In genomic region chr9:36919472-36919871, GRCm38 (mm10) we compare ENCODE assay signal across 21 mouse cellular contexts.
DNase-seq lines count a peak whose midpoint lies in the region; ATAC-seq and TF ChIP-seq lines count a peak whose summit lies in the region.
"Had no signal": no experiment of that assay in that cellular context is flagged by ENCODE, and none has a peak within 500 bp of the region (broad histone marks: within the 10 kb centered on the region; RNA-seq: fewer than 3 reads in every experiment).

No protein-coding gene starts in this region.

- no peak overlapping the region for H3K4me2 ChIP-seq in forebrain, postnatal 0 days (ENCODE audit: low read depth)
- H3K4me2 ChIP-seq in forebrain, embryonic 11.5 days (ENCODE audit: low read depth, low read length, severe bottlenecking) = no peak overlapping the region
- H3K4me2 ChIP-seq in lung, embryonic 14.5 days = no peak overlapping the region
- no peak overlapping the region for H3K4me2 ChIP-seq in stomach, embryonic 15.5 days
- no peak overlapping the region for H3K4me2 ChIP-seq in stomach, postnatal 0 days (replicated peaks; ENCODE audit: low read depth)
- H3K4me2 ChIP-seq in heart, embryonic 12.5 days = no peak overlapping the region
- H3K4me2 ChIP-seq: forebrain, embryonic 15.5 days; kidney, embryonic 15.5 days; liver, embryonic 11.5 days; lung, embryonic 15.5 days; neural tube, embryonic 13.5 days had no signal

- no peak overlapping the region for H3K4me3 ChIP-seq in forebrain, postnatal 0 days (ENCODE audit: low read depth, low read length)
- H3K4me3 ChIP-seq in forebrain, embryonic 11.5 days (ENCODE audit: low read depth, low read length) = no peak overlapping the region
- no peak overlapping the region for H3K4me3 ChIP-seq in lung, embryonic 14.5 days (ENCODE audit: low read depth, low read length)
- H3K4me3 ChIP-seq in lung, adult 2 months (replicated peaks; ENCODE audit: extremely low read depth, low read depth, low read length) = no peak overlapping the region
- no peak overlapping the region for H3K4me3 ChIP-seq in stomach, embryonic 15.5 days (replicated peaks)
- H3K4me3 ChIP-seq in stomach, postnatal 0 days (ENCODE audit: low read depth, low read length) = no peak overlapping the region
- no peak overlapping the region for H3K4me3 ChIP-seq in heart, embryonic 12.5 days
- H3K4me3 ChIP-seq: forebrain, embryonic 15.5 days; heart, embryonic 10.5 days; kidney, embryonic 15.5 days; lung, embryonic 15.5 days; neural tube, embryonic 13.5 days had no signal

- H3K4me1 ChIP-seq in forebrain, postnatal 0 days (ENCODE audit: insufficient read depth) = peaks cover 4% of the 10 kb centered on the region; the same call in 1 of the 2 replicates
- peaks cover 10% of the 10 kb centered on the region for H3K4me1 ChIP-seq in forebrain, embryonic 11.5 days (replicated peaks; ENCODE audit: control insufficient read depth, insufficient read depth, low read length)
- peaks cover 10% of the 10 kb centered on the region for H3K4me1 ChIP-seq in lung, embryonic 14.5 days (ENCODE audit: insufficient read depth)
- 0 out of 2 replicates have a peak, but pooled peaks cover 3% of the 10 kb centered on the region for H3K4me1 ChIP-seq in lung, adult 2 months (ENCODE audit: control insufficient read depth, insufficient read depth, low read length)
- peaks cover 4% of the 10 kb centered on the region for H3K4me1 ChIP-seq in stomach, embryonic 15.5 days
- H3K4me1 ChIP-seq in stomach, postnatal 0 days (replicated peaks; ENCODE audit: control insufficient read depth, insufficient read depth) = no peaks in the 10 kb centered on the region
- peaks cover 12% of the 10 kb centered on the region for H3K4me1 ChIP-seq in heart, embryonic 12.5 days (replicated peaks)

- TF ChIP-seq CTCF in forebrain, postnatal 0 days (IDR thresholded peaks at IDR 0.05; ENCODE audit: low read depth) = no peak
- TF ChIP-seq CTCF in lung, embryonic 14.5 days (IDR thresholded peaks at IDR 0.05; ENCODE audit: low read depth) = no peak
- no peak for TF ChIP-seq CTCF in lung, adult 2 months (IDR thresholded peaks at IDR 0.05; ENCODE audit: insufficient read depth, low read length)
- no peak for TF ChIP-seq CTCF in stomach, postnatal 0 days (IDR thresholded peaks at IDR 0.05; ENCODE audit: low read depth)

- no peak overlapping the region for H3K9ac ChIP-seq in forebrain, postnatal 0 days
- H3K9ac ChIP-seq in forebrain, embryonic 11.5 days (ENCODE audit: low read length) = no peak overlapping the region
- H3K9ac ChIP-seq in lung, embryonic 14.5 days = no peak overlapping the region
- H3K9ac ChIP-seq in stomach, embryonic 15.5 days = no peak overlapping the region
- no peak overlapping the region for H3K9ac ChIP-seq in stomach, postnatal 0 days (ENCODE audit: low read length)
- no peak overlapping the region for H3K9ac ChIP-seq in heart, embryonic 12.5 days
- H3K9ac ChIP-seq: forebrain, embryonic 15.5 days; kidney, embryonic 15.5 days; lung, embryonic 15.5 days; neural tube, embryonic 13.5 days had no signal

- TF ChIP-seq EP300 in stomach, postnatal 0 days (optimal IDR thresholded peaks at IDR 0.05) = no peak

- no peak for TF ChIP-seq POLR2A in lung, adult 2 months (IDR thresholded peaks at IDR 0.05; ENCODE audit: borderline replicate concordance, extremely low read depth, low read depth, low read length)

- no peak overlapping the region; the same call in 1 of the 2 replicates for H3K27ac ChIP-seq in forebrain, postnatal 0 days (ENCODE audit: low read depth, low read length)
- no peak overlapping the region for H3K27ac ChIP-seq in forebrain, embryonic 11.5 days (ENCODE audit: low read depth, low read length)
- H3K27ac ChIP-seq in lung, embryonic 14.5 days (ENCODE audit: low read depth) = no peak overlapping the region
- H3K27ac ChIP-seq in stomach, embryonic 15.5 days = no peak overlapping the region
- H3K27ac ChIP-seq in stomach, postnatal 0 days (replicated peaks) = no peak overlapping the region
- H3K27ac ChIP-seq in heart, embryonic 12.5 days (ENCODE audit: poor library complexity, severe bottlenecking) = no peak overlapping the region
- H3K27ac ChIP-seq: forebrain, embryonic 15.5 days; heart, embryonic 10.5 days; kidney, embryonic 15.5 days; lung, embryonic 15.5 days; neural tube, embryonic 13.5 days had no signal

- H3K36me3 ChIP-seq in forebrain, postnatal 0 days (ENCODE audit: insufficient read depth) = 0 out of 2 replicates have a peak, but pooled peaks cover 3% of the 10 kb centered on the region
- no peaks in the 10 kb centered on the region for H3K36me3 ChIP-seq in forebrain, embryonic 11.5 days (ENCODE audit: control insufficient read depth, insufficient read depth, low read length)
- no peaks in the 10 kb centered on the region for H3K36me3 ChIP-seq in lung, embryonic 14.5 days (ENCODE audit: insufficient read depth)
- no peaks in the 10 kb centered on the region for H3K36me3 ChIP-seq in stomach, embryonic 15.5 days
- no peaks in the 10 kb centered on the region for H3K36me3 ChIP-seq in stomach, postnatal 0 days (ENCODE audit: control insufficient read depth, insufficient read depth, low read length)
- no peaks in the 10 kb centered on the region for H3K36me3 ChIP-seq in heart, embryonic 12.5 days
- H3K36me3 ChIP-seq: forebrain, embryonic 15.5 days; heart, embryonic 10.5 days; kidney, embryonic 15.5 days; lung, embryonic 15.5 days had no signal

- WGBS in forebrain, postnatal 0 days = 45% methylated on average over 4 of the region's 4 CpGs
- WGBS in forebrain, embryonic 11.5 days = 45% methylated on average over 4 of the region's 4 CpGs
- WGBS in lung, embryonic 14.5 days = 48% methylated on average over 4 of the region's 4 CpGs
- 51% methylated on average over 4 of the region's 4 CpGs for WGBS in lung, adult 2 months
- WGBS in stomach, embryonic 15.5 days = 45% methylated on average over 4 of the region's 4 CpGs
- WGBS in stomach, postnatal 0 days = 46% methylated on average over 4 of the region's 4 CpGs
- 59% methylated on average over 4 of the region's 4 CpGs for WGBS in heart, embryonic 12.5 days

- H3K27me3 ChIP-seq in forebrain, postnatal 0 days (ENCODE audit: insufficient read depth, low read length) = no peaks in the 10 kb centered on the region
- H3K27me3 ChIP-seq in forebrain, embryonic 11.5 days (ENCODE audit: control insufficient read depth, insufficient read depth, low read length) = no peaks in the 10 kb centered on the region
- no peaks in the 10 kb centered on the region for H3K27me3 ChIP-seq in lung, embryonic 14.5 days (ENCODE audit: insufficient read depth, low read length)
- H3K27me3 ChIP-seq in stomach, embryonic 15.5 days (replicated peaks) = no peaks in the 10 kb centered on the region
- no peaks in the 10 kb centered on the region for H3K27me3 ChIP-seq in stomach, postnatal 0 days (ENCODE audit: control insufficient read depth, insufficient read depth, low read length)
- H3K27me3 ChIP-seq in heart, embryonic 12.5 days (replicated peaks) = no peaks in the 10 kb centered on the region
- H3K27me3 ChIP-seq: forebrain, embryonic 15.5 days; kidney, embryonic 15.5 days; lung, embryonic 15.5 days; neural tube, embryonic 13.5 days had no signal

- H3K9me3 ChIP-seq in forebrain, postnatal 0 days (ENCODE audit: low read length) = no peaks in the 10 kb centered on the region
- H3K9me3 ChIP-seq in forebrain, embryonic 11.5 days (ENCODE audit: control insufficient read depth, low read length) = no peaks in the 10 kb centered on the region
- no peaks in the 10 kb centered on the region for H3K9me3 ChIP-seq in lung, embryonic 14.5 days (ENCODE audit: low read depth, low read length)
- H3K9me3 ChIP-seq in stomach, embryonic 15.5 days = no peaks in the 10 kb centered on the region
- no peaks in the 10 kb centered on the region for H3K9me3 ChIP-seq in stomach, postnatal 0 days (ENCODE audit: control insufficient read depth, low read length)
- no peaks in the 10 kb centered on the region for H3K9me3 ChIP-seq in heart, embryonic 12.5 days (replicated peaks)
- H3K9me3 ChIP-seq: forebrain, embryonic 15.5 days; heart, embryonic 10.5 days; kidney, embryonic 15.5 days; lung, embryonic 15.5 days; neural tube, embryonic 13.5 days had no signal

- no peak for DNase-seq in forebrain, postnatal 0 days
- no peak for DNase-seq in forebrain, embryonic 11.5 days (ENCODE audit: low spot score)
- peak; percentile 23 for DNase-seq in lung, embryonic 14.5 days
- no peak for DNase-seq in lung, adult 2 months
- DNase-seq in stomach, postnatal 0 days (ENCODE audit: low spot score) = no peak
- DNase-seq in cerebellum, adult 8-10 months = no peak
- DNase-seq: adrenal gland, postnatal 36 days; B cell, adult 2 months; cerebellum, adult 18-20 months; heart, postnatal 10 days; kidney, postnatal 4 days; thymus, postnatal 25 days had no signal

- ATAC-seq in forebrain, postnatal 0 days = peak; percentile 40; the same call in 1 of the 2 replicates
- no peak for ATAC-seq in forebrain, embryonic 11.5 days (replicated peaks; ENCODE audit: low FRiP score)
- ATAC-seq in lung, embryonic 14.5 days (ENCODE audit: insufficient read depth) = no peak
- ATAC-seq in stomach, embryonic 15.5 days (ENCODE audit: insufficient read depth, low FRiP score, low read depth) = 0 out of 2 replicates have a peak, but pooled peaks have one; percentile 25
- ATAC-seq in stomach, postnatal 0 days (ENCODE audit: low FRiP score, low TSS enrichment) = no peak
- ATAC-seq in heart, embryonic 12.5 days (ENCODE audit: insufficient number of reproducible peaks, low FRiP score) = no peak
- ATAC-seq: forebrain, embryonic 15.5 days; intestine, embryonic 16.5 days had no signal

Comparison
In these comparisons a context has a peak if more than half of its experiments do, and no peak if none do; other contexts are left out.
1. ATAC-seq: peak in forebrain, postnatal 0 days (single experiment) and stomach, embryonic 15.5 days (single experiment); none in forebrain, embryonic 11.5 days (single experiment), lung, embryonic 14.5 days (single experiment), stomach, postnatal 0 days (single experiment) and heart, embryonic 12.5 days (single experiment).